Mouse (Mus musculus): ENCODE results near the gene Purb. TPM values are rescaled to one million over a fixed set of nuclear protein-coding genes. Genes with fewer than 3 reads are reported as not detected.

Gene Purb
- 10.9 and 13.8 TPM in 2 replicates for polyA plus RNA-seq (2015; fragmentation: Nextera tagmentation; extraction: Ambion mirVana)

DNA sequence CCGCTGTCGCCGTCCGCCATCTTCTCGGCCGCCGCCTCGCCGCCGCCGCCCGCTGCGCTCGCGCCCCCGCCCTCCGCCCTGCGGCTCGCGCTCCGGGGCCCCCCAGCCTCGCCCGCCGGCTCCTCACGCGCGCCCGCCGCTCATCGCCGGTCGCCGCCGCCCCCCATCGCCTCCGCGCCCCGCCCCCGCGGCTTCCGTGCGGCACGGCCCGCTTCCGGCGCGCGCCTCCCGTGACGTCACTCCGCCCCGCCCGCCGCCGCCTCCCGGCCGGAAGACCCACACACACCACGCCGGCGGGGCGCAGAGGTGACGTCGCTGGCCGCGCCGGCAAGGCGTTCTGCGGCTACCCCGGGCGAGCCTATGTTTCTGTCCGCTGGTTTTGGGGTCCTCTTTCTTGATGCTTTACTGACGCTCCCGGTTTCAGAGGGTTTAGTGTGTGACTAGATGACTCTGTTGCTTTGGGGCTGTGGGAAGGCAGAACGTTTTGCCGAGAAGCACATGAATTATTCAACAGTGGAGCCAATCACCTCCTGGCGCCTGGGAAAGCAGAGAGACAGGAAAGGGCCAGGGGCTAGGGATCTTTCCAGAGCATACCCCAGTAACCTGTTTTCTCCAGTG, at the start of gene Purb:
Gene Purb (minus strand): TSS at position 51 of the 618 bp plus-strand sequence.

DNA sequence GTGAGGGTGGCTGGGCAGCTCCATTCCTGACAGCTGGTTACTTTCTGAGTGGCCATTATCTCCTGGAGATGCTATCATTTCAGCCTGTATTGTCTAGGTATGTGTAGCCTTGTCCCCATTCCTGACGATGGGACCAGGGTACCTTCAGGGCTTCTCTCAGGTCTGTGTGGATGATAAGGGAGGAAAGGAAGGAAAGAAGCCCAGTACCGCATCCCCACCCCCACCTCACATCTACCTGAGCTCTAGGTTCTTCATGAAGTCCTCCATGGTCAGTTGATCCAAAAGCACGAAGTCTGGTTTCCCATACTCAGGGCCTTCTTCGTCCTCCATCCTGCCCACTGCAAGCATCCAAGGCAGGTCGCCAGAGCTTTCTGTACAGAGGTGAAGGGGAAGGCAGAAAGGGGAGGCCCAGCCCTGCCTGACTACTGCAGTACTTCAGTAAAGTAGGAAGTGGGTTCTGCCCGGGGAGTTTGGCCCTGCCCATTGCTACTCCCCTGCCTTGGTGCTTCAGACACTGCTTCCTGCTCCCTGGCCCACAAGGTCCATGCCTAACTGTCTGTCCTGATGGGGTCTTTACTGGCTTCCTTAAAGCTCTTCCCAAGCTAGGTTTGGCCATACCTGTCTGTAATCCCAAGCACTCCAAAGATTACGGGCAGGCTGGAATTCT, 44.9 kb upstream of the Purb start, which contains the start of gene Myo1g:
Gene Myo1g (minus strand): TSS at position 459 of the 667 bp plus-strand sequence.

GRCm38 (mm10) chr11:6444077-6444853, 31.5 kb downstream of the Purb start, which contains the start of gene H2afv:
Gene H2afv (minus strand): TSS chr11:6444443.

Small RNA genes within 50 kb of the gene (microRNA-seq; reads per million reads assigned to microRNA genes)
- gene Gm22123 (ENCODE audit: borderline replicate concordance, insufficient number of aligned reads): not detected

Other genes with a start within 250 kb of the Purb start
- gene Npc1l1, start 245.8 kb downstream of the Purb start, polyA plus RNA-seq (2015; fragmentation: Nextera tagmentation; extraction: Ambion mirVana): 0.39 TPM in 1 of 2 replicates, not detected in the other
- gene Ddx56, start 208.1 kb downstream of the Purb start, polyA plus RNA-seq (2015; fragmentation: Nextera tagmentation; extraction: Ambion mirVana): 45.9 and 67.8 TPM in 2 replicates
- 109 and 133 TPM in 2 replicates for gene Tmed4, start 201.0 kb downstream of the Purb start, polyA plus RNA-seq (2015; fragmentation: Nextera tagmentation; extraction: Ambion mirVana)
- 66.6 and 113 TPM in 2 replicates for gene Ogdh, start 184.3 kb downstream of the Purb start, polyA plus RNA-seq (2015; fragmentation: Nextera tagmentation; extraction: Ambion mirVana)
- gene Zmiz2, start 86.8 kb downstream of the Purb start, polyA plus RNA-seq (2015; fragmentation: Nextera tagmentation; extraction: Ambion mirVana): 6.6 and 9.3 TPM in 2 replicates
- gene Ppia, start 60.5 kb downstream of the Purb start, polyA plus RNA-seq (2015; fragmentation: Nextera tagmentation; extraction: Ambion mirVana): 5,985 and 7,192 TPM in 2 replicates
- gene H2afv, start 31.5 kb downstream of the Purb start, polyA plus RNA-seq (2015; fragmentation: Nextera tagmentation; extraction: Ambion mirVana): 261 and 304 TPM in 2 replicates
- 1.7 and 1.8 TPM in 2 replicates for gene Myo1g, start 45.0 kb upstream of the Purb start, polyA plus RNA-seq (2015; fragmentation: Nextera tagmentation; extraction: Ambion mirVana)
- 52.5 and 56.5 TPM in 2 replicates for gene Ccm2, start 71.0 kb upstream of the Purb start, polyA plus RNA-seq (2015; fragmentation: Nextera tagmentation; extraction: Ambion mirVana)
- 10.3 and 27.2 TPM in 2 replicates for gene Nacad, start 130.1 kb upstream of the Purb start, polyA plus RNA-seq (2015; fragmentation: Nextera tagmentation; extraction: Ambion mirVana)
- gene Tbrg4, start 150.2 kb upstream of the Purb start, polyA plus RNA-seq (2015; fragmentation: Nextera tagmentation; extraction: Ambion mirVana): 15.0 and 23.2 TPM in 2 replicates
- gene Wap, start 162.7 kb upstream of the Purb start, polyA plus RNA-seq (2015; fragmentation: Nextera tagmentation; extraction: Ambion mirVana): not detected in 2 replicates
- gene Ramp3, start 182.6 kb upstream of the Purb start, polyA plus RNA-seq (2015; fragmentation: Nextera tagmentation; extraction: Ambion mirVana): 16.0 and 17.1 TPM in 2 replicates